Mouse (Mus musculus) hindbrain, postnatal 0 days (tissue): ENCODE measurements around the gene Tspan17. TPM values are rescaled to one million over a fixed set of nuclear protein-coding genes. Genes with fewer than 3 reads are reported as not detected.

Source experiments
- ATAC-seq: fragments of 200-750 bp; cut with Nextera tagmentation; 2 replicates; pipeline ENCODE4 v1.8.0; 2017; ENCODE audit warnings: mild to moderate bottlenecking, moderate TSS enrichment, moderate library complexity
- DNase-seq: peaks from one replicate; pipeline ENCODE4 v3.0.0-alpha.2; 2015; ENCODE audit warnings: low spot score
- H3K27ac ChIP-seq: fragments of 300-500 bp; sonication (generic); 2 replicates; pipeline ENCODE4 v1.5.1; 2014; ENCODE audit warnings: mild to moderate bottlenecking
- H3K27me3 ChIP-seq: fragments of 300-500 bp; sonication (generic); 2 replicates; pipeline ENCODE4 v1.6.1; 2014; ENCODE audit warnings: low read length, mixed read lengths; ENCODE audit not compliant: insufficient read depth
- H3K36me3 ChIP-seq: fragments of 300-500 bp; sonication (generic); 2 replicates; pipeline ENCODE4 v1.6.1; 2014; ENCODE audit warnings: low read length, mixed read lengths; ENCODE audit not compliant: insufficient read depth
- H3K4me1 ChIP-seq: fragments of 300-500 bp; sonication (generic); 2 replicates; pipeline ENCODE4 v1.6.1; 2014; ENCODE audit warnings: antibody characterized with exemption, low read length, mixed read lengths; ENCODE audit not compliant: insufficient read depth
- H3K4me2 ChIP-seq: fragments of 300-500 bp; sonication (generic); 2 replicates; pipeline ENCODE4 v1.6.1; 2014; ENCODE audit warnings: low read depth, mild to moderate bottlenecking, low read length, moderate library complexity, mixed read lengths
- H3K4me3 ChIP-seq: fragments of 300-500 bp; sonication (generic); 2 replicates; pipeline ENCODE4 v1.5.1; 2014; ENCODE audit warnings: low read length
- H3K9ac ChIP-seq: fragments of 300-500 bp; sonication (generic); replicated peaks from 2 replicates; pipeline ENCODE4 v1.6.1; 2014; ENCODE audit warnings: mild to moderate bottlenecking, low read length, moderate library complexity, mixed read lengths
- H3K9me3 ChIP-seq: fragments of 300-500 bp; sonication (generic); 2 replicates; pipeline ENCODE4 v1.6.1; 2016; ENCODE audit warnings: low read length, mixed read lengths
- CTCF ChIP-seq: IDR thresholded peaks from 2 replicates; pipeline ENCODE4 v1.5.1; 2016; ENCODE audit warnings: antibody characterized with exemption, control low read depth, low read depth
- WGBS: fragments of 180-500 bp; shearing (Covaris S2); extraction: QIAGEN DNeasy Blood & Tissue Kit; methylation state at CpG from one replicate; pipeline ENCODE4 v1.1.7; 2014; 5-methylcytosine and 5-hydroxymethylcytosine counted together
- polyA plus RNA-seq: library from polyadenylated mRNA; unstranded; fragments of >200 nt; fragmentation: Nextera tagmentation; extraction: Ambion mirVana; gene quantifications from 2 replicates; pipeline ENCODE4 v1.2.1, GENCODE M21; 2015
- total RNA-seq: library from RNA; depleted of rRNA; stranded (reverse); fragments of >200 nt; gene quantifications from 2 replicates; pipeline ENCODE4 v1.2.3, GENCODE M21; 2014

Tspan17 gene
- total and polyA plus RNA-seq, 2 experiments from 2014 or later: 60.5 to 143 TPM

DNA sequence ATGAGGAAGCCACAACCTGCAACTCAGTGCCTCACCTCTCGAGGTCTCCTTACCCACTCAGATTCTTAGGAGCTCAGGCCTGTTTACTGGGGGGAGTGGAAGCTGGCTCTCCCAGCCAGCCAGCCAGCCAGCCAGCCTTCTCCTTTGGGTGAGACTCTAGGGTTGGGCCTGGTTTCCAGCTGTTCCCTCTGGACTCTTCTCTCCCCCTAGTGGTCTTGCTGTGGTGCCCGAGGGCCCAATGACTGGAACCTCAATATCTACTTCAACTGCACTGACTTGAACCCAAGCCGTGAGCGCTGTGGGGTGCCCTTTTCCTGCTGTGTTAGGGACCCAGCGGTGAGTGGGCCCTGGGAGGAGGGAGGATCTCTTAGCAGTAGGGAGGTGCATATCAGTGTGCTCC is 5.7 kb downstream of the Tspan17 start:
- H3K9me3 ChIP-seq: no peaks in the 10 kb centered on the region
- DNase-seq: no peak
- H3K4me1 ChIP-seq: 0 out of 2 replicates have a peak, but pooled peaks cover under 1% of the 10 kb centered on the region
- 49% methylated on average over 5 of the region's 5 CpGs for WGBS
- no peak overlapping the region for H3K9ac ChIP-seq
- no peak overlapping the region for H3K4me2 ChIP-seq
- no peak overlapping the region for H3K4me3 ChIP-seq
- no peak for ATAC-seq
- no peaks in the 10 kb centered on the region for H3K36me3 ChIP-seq
- peak; percentile 33; the same call in 1 of the 2 replicates for TF ChIP-seq CTCF
- H3K27ac ChIP-seq: no peak overlapping the region
- H3K27me3 ChIP-seq: no peaks in the 10 kb centered on the region

DNA sequence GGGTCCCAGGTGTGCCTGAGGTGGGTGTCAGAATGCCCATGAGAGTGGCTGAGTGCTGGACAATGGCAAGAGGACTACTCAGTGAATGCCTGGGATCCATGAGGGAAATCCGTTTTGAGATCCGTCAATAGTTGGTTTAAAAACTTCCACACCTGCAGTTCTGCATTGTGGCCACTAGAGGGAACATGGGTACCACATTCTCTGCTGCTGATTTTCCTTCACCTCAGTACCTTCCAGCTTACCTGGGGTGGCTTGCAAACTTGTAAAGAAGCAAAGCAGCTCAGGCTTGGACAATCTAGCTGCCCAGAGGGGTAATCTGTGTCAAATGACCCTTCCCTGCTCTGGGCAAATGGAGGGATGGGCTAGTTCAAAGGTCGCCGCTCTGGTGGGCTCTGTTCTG is 8.2 kb downstream of the Tspan17 start:
- peak; percentile 99 for TF ChIP-seq CTCF
- no peak overlapping the region for H3K9ac ChIP-seq
- DNase-seq (peak; percentile 73), ATAC-seq (no peak; the same call in 1 of the 2 replicates)
- H3K4me2 ChIP-seq: no peak overlapping the region
- 36% methylated on average over 4 of the region's 4 CpGs for WGBS
- no peaks in the 10 kb centered on the region for H3K36me3 ChIP-seq
- no peak overlapping the region for H3K4me3 ChIP-seq
- no peak overlapping the region for H3K27ac ChIP-seq
- H3K4me1 ChIP-seq: 0 out of 2 replicates have a peak, but pooled peaks cover 3% of the 10 kb centered on the region
- no peaks in the 10 kb centered on the region for H3K27me3 ChIP-seq
- no peaks in the 10 kb centered on the region for H3K9me3 ChIP-seq

DNA sequence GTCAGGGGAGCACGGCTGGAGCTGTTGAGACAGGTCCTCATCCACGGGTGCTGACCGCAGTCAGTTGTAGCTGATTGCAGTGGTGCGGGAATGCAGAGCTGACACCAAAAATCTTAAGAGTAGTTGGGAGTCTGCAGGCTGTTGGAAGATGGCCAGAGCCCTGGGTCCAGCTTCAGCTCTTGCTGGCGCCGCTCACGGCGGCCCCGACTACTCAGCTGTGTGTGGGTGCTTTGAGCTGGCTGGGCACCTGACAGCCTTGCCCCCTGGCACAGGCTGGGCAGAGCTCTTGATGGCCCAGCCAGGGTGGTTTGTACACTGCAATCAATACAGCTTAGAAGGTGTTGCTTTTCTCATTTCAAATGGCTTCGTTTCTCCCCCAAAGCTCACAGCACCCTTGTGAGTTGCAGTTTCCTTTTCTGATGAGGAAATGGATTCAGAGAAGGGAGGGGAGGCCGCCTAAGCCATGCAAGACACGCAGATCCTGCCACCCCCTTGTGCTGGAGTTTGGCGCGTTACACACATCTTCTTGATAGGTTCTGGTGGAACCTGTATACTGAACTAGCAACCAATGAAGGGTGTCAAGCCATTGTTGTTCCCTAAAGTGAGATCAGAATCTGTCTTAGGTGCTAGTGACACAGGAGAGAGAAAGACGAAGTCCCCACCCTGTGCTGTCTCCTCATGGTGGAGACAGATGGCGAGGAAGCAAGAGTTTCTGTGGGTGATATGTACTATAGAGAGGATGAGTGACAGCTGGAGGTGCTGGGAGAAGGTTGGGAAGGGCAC is 8.9 kb downstream of the Tspan17 start:
- no peak for TF ChIP-seq CTCF

DNA sequence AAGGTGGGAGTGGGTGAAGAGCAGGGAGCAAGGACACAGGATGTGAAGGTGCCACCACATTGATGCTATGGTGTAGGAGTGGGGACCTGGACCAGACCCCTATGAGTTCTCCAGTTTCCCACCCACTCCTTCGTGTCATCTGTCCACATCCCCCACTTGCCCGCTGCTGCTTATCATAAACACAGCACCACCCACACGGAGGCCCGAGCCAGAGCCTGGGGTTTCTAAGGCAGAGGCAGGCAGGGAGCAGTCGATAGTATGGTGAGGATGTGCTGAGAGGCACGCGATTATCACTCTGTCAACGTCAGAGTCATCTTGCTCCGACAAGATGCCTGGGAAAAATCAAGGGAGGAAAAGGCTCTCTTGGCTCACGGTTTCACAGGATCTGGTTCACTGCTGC is 9.6 kb downstream of the Tspan17 start:
- no peak overlapping the region for H3K9ac ChIP-seq
- H3K9me3 ChIP-seq: no peaks in the 10 kb centered on the region
- no peak for TF ChIP-seq CTCF
- 0 out of 2 replicates have a peak, but pooled peaks cover 3% of the 10 kb centered on the region for H3K4me1 ChIP-seq
- 77% methylated on average over 10 of the region's 10 CpGs for WGBS
- no peak overlapping the region for H3K4me3 ChIP-seq
- no peak for ATAC-seq
- DNase-seq: no peak
- H3K36me3 ChIP-seq: no peaks in the 10 kb centered on the region
- H3K27ac ChIP-seq: no peak overlapping the region
- H3K4me2 ChIP-seq: no peak overlapping the region
- no peaks in the 10 kb centered on the region for H3K27me3 ChIP-seq

More for the DNA sequence above, 8.9 kb downstream of the Tspan17 start:
- no peak overlapping the region for H3K9ac ChIP-seq
- H3K4me1 ChIP-seq: 0 out of 2 replicates have a peak, but pooled peaks cover 3% of the 10 kb centered on the region
- no peak for ATAC-seq
- DNase-seq: no peak
- H3K4me2 ChIP-seq: no peak overlapping the region
- H3K9me3 ChIP-seq: no peaks in the 10 kb centered on the region
- H3K4me3 ChIP-seq: no peak overlapping the region
- no peaks in the 10 kb centered on the region for H3K27me3 ChIP-seq
- no peaks in the 10 kb centered on the region for H3K36me3 ChIP-seq
- WGBS: 84% methylated on average over 16 of the region's 16 CpGs
- H3K27ac ChIP-seq: no peak overlapping the region

DNA sequence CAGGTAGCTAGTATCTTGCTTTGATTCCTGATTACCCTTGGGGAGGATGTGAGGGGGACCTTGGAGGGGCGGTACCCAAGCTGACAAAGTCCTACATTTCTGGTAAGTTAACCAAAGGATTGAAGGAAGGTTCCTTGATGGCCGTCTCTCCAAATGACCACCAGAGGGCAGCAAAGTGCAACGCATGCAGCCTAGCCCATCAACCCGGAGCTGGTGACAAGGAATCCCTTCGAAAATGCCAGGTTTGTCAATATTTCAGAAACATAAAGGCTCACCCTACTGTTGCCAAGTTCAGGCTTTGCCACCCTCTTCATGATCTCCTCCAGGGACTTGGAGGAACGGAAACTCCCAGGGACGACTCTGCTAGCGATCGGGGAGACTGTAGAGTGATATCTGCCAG is 10.5 kb downstream of the Tspan17 start:
- DNase-seq (peak; percentile 92), ATAC-seq (no peak)
- Histone ChIP-seq H3K4me3 (no peak overlapping the region), H3K36me3 (no peaks in the 10 kb centered on the region), H3K4me1 (0 out of 2 replicates have a peak, but pooled peaks cover 3% of the 10 kb centered on the region), H3K27me3 (no peaks in the 10 kb centered on the region), H3K4me2 (peak overlapping the region; percentile 36), H3K9ac (no peak overlapping the region), H3K9me3 (no peaks in the 10 kb centered on the region), H3K27ac (no peak overlapping the region)
- TF ChIP-seq CTCF: peak; percentile 98
- WGBS: 16% methylated on average over 9 of the region's 9 CpGs

DNA sequence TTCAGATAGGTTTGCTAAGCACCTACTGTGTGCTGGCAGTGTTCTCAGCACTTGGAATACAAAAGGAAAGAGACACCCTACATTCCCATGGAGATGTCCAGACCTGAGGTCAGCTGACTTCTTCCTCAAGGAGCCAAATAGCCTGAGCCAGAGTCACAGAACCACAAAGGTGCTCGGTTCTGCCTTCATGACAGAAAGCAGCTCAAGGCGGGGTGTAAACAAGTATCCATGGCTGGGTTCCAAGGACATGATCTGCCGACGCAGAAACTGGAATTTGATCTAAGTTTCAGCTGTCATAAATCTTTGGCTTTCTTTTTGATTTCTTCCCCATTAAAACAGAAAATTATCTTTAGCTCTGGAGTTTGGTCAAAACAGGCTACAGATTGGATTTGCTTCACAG is 11.0 kb downstream of the Tspan17 start:
- Histone ChIP-seq H3K4me2 (no peak overlapping the region), H3K4me1 (0 out of 2 replicates have a peak, but pooled peaks cover 3% of the 10 kb centered on the region), H3K36me3 (no peaks in the 10 kb centered on the region), H3K4me3 (no peak overlapping the region), H3K9me3 (no peaks in the 10 kb centered on the region), H3K27ac (no peak overlapping the region), H3K27me3 (no peaks in the 10 kb centered on the region), H3K9ac (no peak overlapping the region)
- 52% methylated on average over 4 of the region's 4 CpGs for WGBS
- ATAC-seq: no peak
- no peak for DNase-seq
- TF ChIP-seq CTCF: no peak

DNA sequence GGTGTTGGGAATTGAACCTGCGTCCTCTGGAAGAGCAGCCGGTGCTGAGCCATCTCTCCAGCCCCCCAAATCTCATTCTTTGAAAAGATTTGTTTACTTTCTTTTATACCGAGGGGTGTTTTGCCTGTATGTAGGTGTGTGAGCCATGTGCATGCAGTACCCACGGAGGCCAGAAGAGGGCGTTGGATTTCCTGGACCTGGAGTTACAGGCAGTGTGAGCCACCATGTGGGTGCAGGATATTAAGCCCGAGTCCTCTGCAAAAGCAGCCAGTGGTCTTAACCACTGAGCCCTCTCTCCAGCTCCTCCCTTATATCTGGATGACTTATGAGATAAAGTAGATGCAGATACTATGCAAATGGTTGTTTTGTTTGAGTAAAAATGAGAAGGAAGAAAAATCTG is 13.8 kb downstream of the Tspan17 start:
- Histone ChIP-seq H3K9ac (no peak overlapping the region), H3K27ac (no peak overlapping the region), H3K27me3 (no peaks in the 10 kb centered on the region), H3K4me2 (no peak overlapping the region), H3K36me3 (no peaks in the 10 kb centered on the region), H3K9me3 (no peaks in the 10 kb centered on the region), H3K4me1 (peaks cover 3% of the 10 kb centered on the region; the same call in 1 of the 2 replicates), H3K4me3 (no peak overlapping the region)
- WGBS: 83% methylated on average over 6 of the region's 6 CpGs
- DNase-seq (no peak), ATAC-seq (no peak)
- peak; percentile 53 for TF ChIP-seq CTCF
